Mouse (Mus musculus): ENCODE measurements at regions not wholly inside any gene's neighbourhood (a gene's known extent, or its start where the extent isn't known, plus 50 kb on each side); places are given as distances from the start of the nearest gene placed in this dataset.

DNA sequence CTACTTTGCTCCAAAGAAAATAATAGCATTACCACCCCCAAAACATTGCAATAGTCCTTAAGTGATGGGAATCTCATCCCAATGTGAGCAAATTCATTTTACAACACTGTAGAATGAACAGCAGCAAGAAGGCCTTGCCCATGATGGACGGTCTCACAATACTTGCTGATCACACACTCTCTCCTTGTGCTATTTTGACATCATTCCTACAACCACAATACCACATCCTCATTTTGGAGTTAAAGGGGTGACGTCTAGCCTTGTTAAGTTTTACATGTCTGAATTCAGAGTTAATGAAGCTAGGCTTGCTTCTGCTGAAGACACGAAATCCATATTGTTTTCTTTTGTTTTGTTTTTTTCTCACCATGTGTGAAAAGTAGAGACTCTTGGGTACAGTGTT lies 878.2 kb downstream of the Adgrl2 start:
- no peak overlapping the region for H3K27ac ChIP-seq (ENCODE audit: insufficient read depth, low read length)
- no peak overlapping the region for H3K4me3 ChIP-seq (ENCODE audit: low read depth, low read length)
- no peaks in the 10 kb centered on the region for H3K27me3 ChIP-seq (ENCODE audit: control insufficient read depth, insufficient read depth, low read length, poor library complexity, severe bottlenecking)
- no peak for TF ChIP-seq CTCF (IDR thresholded peaks at IDR 0.05; ENCODE audit: low read depth, low read length)
- TF ChIP-seq EP300 (IDR thresholded peaks at IDR 0.05; ENCODE audit: insufficient read depth, low read depth, low read length) = no peak
- no peak for TF ChIP-seq POLR2A (IDR thresholded peaks at IDR 0.05; ENCODE audit: insufficient read depth, low read length)
- H3K9me3 ChIP-seq (replicated peaks; ENCODE audit: control insufficient read depth, insufficient read depth, low read length, poor library complexity, severe bottlenecking) = peaks cover 6% of the 10 kb centered on the region
- H3K4me1 ChIP-seq (ENCODE audit: control insufficient read depth, insufficient read depth, low read length) = no peaks in the 10 kb centered on the region
- no peak overlapping the region for H3K9ac ChIP-seq (ENCODE audit: low read depth, poor library complexity, severe bottlenecking)
- no peaks in the 10 kb centered on the region for H3K36me3 ChIP-seq (ENCODE audit: control insufficient read depth, insufficient read depth, low read length, poor library complexity, severe bottlenecking)

DNA sequence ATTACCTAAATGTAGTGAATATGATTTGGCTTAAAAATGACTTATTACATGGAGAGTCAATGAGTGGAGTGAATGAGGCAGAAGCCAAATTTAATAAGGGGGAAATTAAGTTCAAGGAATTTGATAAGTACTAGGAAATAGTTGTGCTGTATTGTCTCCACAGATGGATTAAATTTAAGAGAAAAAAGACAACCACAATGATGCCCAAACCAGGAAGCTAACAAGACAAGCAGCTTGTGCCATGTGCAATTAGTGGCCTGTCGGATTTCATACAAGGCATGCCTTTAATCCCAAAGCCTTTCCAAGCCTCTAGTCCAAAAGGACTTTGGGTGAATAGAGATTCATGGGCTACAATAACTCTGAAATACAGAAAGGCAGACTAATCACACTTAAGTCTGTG lies 883.3 kb downstream of the Adgrl2 start:
- H3K36me3 ChIP-seq (ENCODE audit: control insufficient read depth, insufficient read depth, low read length, poor library complexity, severe bottlenecking) = no peaks in the 10 kb centered on the region
- H3K9ac ChIP-seq (ENCODE audit: low read depth, poor library complexity, severe bottlenecking) = no peak overlapping the region
- no peaks in the 10 kb centered on the region for H3K9me3 ChIP-seq (replicated peaks; ENCODE audit: control insufficient read depth, insufficient read depth, low read length, poor library complexity, severe bottlenecking)
- H3K27ac ChIP-seq (ENCODE audit: insufficient read depth, low read length) = no peak overlapping the region
- no peaks in the 10 kb centered on the region for H3K27me3 ChIP-seq (ENCODE audit: control insufficient read depth, insufficient read depth, low read length, poor library complexity, severe bottlenecking)
- no peak overlapping the region for H3K4me3 ChIP-seq (ENCODE audit: low read depth, low read length)
- H3K4me1 ChIP-seq (ENCODE audit: control insufficient read depth, insufficient read depth, low read length) = no peaks in the 10 kb centered on the region
- TF ChIP-seq EP300 (IDR thresholded peaks at IDR 0.05; ENCODE audit: insufficient read depth, low read depth, low read length) (no peak), CTCF (IDR thresholded peaks at IDR 0.05; ENCODE audit: low read depth, low read length) (no peak), POLR2A (IDR thresholded peaks at IDR 0.05; ENCODE audit: insufficient read depth, low read length) (no peak)

DNA sequence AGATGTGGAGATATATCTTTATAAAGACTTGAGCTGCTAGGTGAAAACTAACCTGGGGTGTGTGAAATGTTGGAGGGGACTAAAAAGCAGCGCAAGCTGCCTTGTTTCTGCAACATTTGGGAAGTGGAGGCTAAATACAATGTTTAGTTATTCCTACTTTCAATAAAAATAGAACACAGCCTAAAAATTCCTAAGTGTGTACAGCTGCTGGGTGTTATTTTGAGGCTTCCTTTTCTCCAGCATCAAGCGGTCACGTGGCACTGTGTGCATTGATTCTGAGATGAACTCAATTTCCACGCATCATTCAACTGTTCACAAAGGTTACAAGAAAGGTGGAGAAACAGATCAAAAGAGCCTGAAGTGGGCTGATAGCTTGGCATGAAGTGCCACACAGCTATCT lies 896.4 kb downstream of the Adgrl2 start:
- Histone ChIP-seq H3K9me3 (replicated peaks; ENCODE audit: control insufficient read depth, insufficient read depth, low read length, poor library complexity, severe bottlenecking) (no peaks in the 10 kb centered on the region), H3K27me3 (ENCODE audit: control insufficient read depth, insufficient read depth, low read length, poor library complexity, severe bottlenecking) (no peaks in the 10 kb centered on the region), H3K27ac (ENCODE audit: insufficient read depth, low read length) (no peak overlapping the region), H3K4me3 (ENCODE audit: low read depth, low read length) (no peak overlapping the region), H3K36me3 (ENCODE audit: control insufficient read depth, insufficient read depth, low read length, poor library complexity, severe bottlenecking) (no peaks in the 10 kb centered on the region), H3K4me1 (ENCODE audit: control insufficient read depth, insufficient read depth, low read length) (no peaks in the 10 kb centered on the region), H3K9ac (ENCODE audit: low read depth, poor library complexity, severe bottlenecking) (no peak overlapping the region)
- TF ChIP-seq CTCF (IDR thresholded peaks at IDR 0.05; ENCODE audit: low read depth, low read length) (no peak), EP300 (IDR thresholded peaks at IDR 0.05; ENCODE audit: insufficient read depth, low read depth, low read length) (no peak), POLR2A (IDR thresholded peaks at IDR 0.05; ENCODE audit: insufficient read depth, low read length) (no peak)

DNA sequence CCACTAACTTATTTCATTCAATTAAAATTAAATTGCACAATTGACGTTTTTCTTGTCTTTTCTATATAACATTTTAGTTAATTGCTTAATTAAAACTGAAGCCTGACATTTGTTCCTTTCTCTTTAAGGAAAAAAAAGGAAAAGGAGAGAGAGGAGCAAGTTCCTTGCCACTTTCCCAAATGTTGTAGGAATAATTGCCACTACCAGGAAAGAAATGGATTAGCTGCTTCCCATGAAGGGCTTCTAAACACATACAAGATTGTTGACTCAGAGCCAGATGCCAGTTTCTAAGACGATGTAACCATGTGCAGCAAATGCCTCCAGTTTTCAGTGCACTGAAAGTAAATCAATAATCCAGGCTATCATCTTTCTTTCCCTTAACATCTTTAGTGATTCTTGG lies 914.5 kb downstream of the Adgrl2 start:
- Histone ChIP-seq H3K4me1 (ENCODE audit: control insufficient read depth, insufficient read depth, low read length) (no peaks in the 10 kb centered on the region), H3K9ac (ENCODE audit: low read depth, poor library complexity, severe bottlenecking) (no peak overlapping the region), H3K27ac (ENCODE audit: insufficient read depth, low read length) (no peak overlapping the region), H3K27me3 (ENCODE audit: control insufficient read depth, insufficient read depth, low read length, poor library complexity, severe bottlenecking) (no peaks in the 10 kb centered on the region), H3K36me3 (ENCODE audit: control insufficient read depth, insufficient read depth, low read length, poor library complexity, severe bottlenecking) (no peaks in the 10 kb centered on the region), H3K9me3 (replicated peaks; ENCODE audit: control insufficient read depth, insufficient read depth, low read length, poor library complexity, severe bottlenecking) (no peaks in the 10 kb centered on the region), H3K4me3 (ENCODE audit: low read depth, low read length) (no peak overlapping the region)
- TF ChIP-seq EP300 (IDR thresholded peaks at IDR 0.05; ENCODE audit: insufficient read depth, low read depth, low read length) = no peak
- no peak for TF ChIP-seq POLR2A (IDR thresholded peaks at IDR 0.05; ENCODE audit: insufficient read depth, low read length)
- no peak for TF ChIP-seq CTCF (IDR thresholded peaks at IDR 0.05; ENCODE audit: low read depth, low read length)

DNA sequence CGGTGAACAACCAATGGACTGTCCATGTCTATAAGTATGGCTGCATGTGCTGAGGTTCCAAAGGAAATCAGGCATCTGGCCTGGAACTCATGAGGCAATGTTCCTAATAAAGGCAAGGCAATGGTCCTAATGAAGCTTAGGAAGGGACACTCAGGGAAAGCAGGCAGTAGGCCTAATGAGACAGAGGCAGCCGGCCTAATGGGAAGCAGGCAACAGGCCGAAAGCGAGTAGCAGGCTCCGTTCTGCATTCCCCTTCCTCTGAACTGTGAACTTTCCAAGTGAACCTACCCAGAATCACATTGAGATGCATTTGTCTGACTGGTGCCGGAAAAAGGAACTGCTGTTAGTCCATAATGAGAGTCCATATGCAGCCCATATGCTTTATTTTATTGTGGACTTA lies 923.7 kb downstream of the Adgrl2 start:
- H3K4me1 ChIP-seq (ENCODE audit: control insufficient read depth, insufficient read depth, low read length) = no peaks in the 10 kb centered on the region
- H3K27ac ChIP-seq (ENCODE audit: insufficient read depth, low read length) = no peak overlapping the region
- TF ChIP-seq POLR2A (IDR thresholded peaks at IDR 0.05; ENCODE audit: insufficient read depth, low read length) (no peak), EP300 (IDR thresholded peaks at IDR 0.05; ENCODE audit: insufficient read depth, low read depth, low read length) (no peak), CTCF (IDR thresholded peaks at IDR 0.05; ENCODE audit: low read depth, low read length) (no peak)
- H3K9ac ChIP-seq (ENCODE audit: low read depth, poor library complexity, severe bottlenecking) = no peak overlapping the region
- H3K4me3 ChIP-seq (ENCODE audit: low read depth, low read length) = no peak overlapping the region
- no peaks in the 10 kb centered on the region for H3K9me3 ChIP-seq (replicated peaks; ENCODE audit: control insufficient read depth, insufficient read depth, low read length, poor library complexity, severe bottlenecking)
- no peaks in the 10 kb centered on the region for H3K36me3 ChIP-seq (ENCODE audit: control insufficient read depth, insufficient read depth, low read length, poor library complexity, severe bottlenecking)
- H3K27me3 ChIP-seq (ENCODE audit: control insufficient read depth, insufficient read depth, low read length, poor library complexity, severe bottlenecking) = no peaks in the 10 kb centered on the region

DNA sequence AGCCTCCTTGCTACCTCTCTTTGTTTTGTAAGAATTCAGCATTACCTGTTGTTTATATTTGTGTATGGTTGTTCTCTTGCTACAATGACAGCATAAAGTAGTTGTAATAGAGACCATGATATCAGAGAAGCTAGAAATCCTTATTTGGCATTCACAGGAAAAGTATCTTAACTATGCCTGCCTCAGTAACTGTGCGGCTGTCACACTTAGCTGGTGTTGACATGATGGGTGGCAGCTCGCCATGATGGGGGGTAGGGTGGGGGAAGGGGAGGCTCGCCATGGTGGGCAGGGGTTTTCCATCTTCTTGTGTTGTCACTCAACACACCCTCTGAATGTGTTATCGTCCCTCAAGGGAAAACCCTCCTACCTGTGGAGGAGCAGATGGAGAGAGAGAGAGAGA lies 934.3 kb downstream of the Adgrl2 start:
- TF ChIP-seq EP300 (IDR thresholded peaks at IDR 0.05; ENCODE audit: insufficient read depth, low read depth, low read length) (no peak), POLR2A (IDR thresholded peaks at IDR 0.05; ENCODE audit: insufficient read depth, low read length) (no peak)
- Histone ChIP-seq H3K27ac (ENCODE audit: insufficient read depth, low read length) (no peak overlapping the region), H3K4me1 (ENCODE audit: control insufficient read depth, insufficient read depth, low read length) (no peaks in the 10 kb centered on the region), H3K4me3 (ENCODE audit: low read depth, low read length) (no peak overlapping the region), H3K27me3 (ENCODE audit: control insufficient read depth, insufficient read depth, low read length, poor library complexity, severe bottlenecking) (no peaks in the 10 kb centered on the region), H3K36me3 (ENCODE audit: control insufficient read depth, insufficient read depth, low read length, poor library complexity, severe bottlenecking) (no peaks in the 10 kb centered on the region), H3K9ac (ENCODE audit: low read depth, poor library complexity, severe bottlenecking) (no peak overlapping the region), H3K9me3 (replicated peaks; ENCODE audit: control insufficient read depth, insufficient read depth, low read length, poor library complexity, severe bottlenecking) (no peaks in the 10 kb centered on the region)

All from ES-Bruce4 (cell line).